Mouse (Mus musculus): ENCODE measurements at regions not wholly inside any gene's neighbourhood (a gene's known extent, or its start where the extent isn't known, plus 50 kb on each side); places are given as distances from the start of the nearest gene placed in this dataset.

GRCm38 (mm10) chr1:186572651-186573050 is 133.1 kb downstream of the Tgfb2 start:
- Histone ChIP-seq H3K9me3 (ENCODE audit: control insufficient read depth, low read length) (no peaks in the 10 kb centered on the region), H3K4me2 (replicated peaks; ENCODE audit: low read depth, low read length) (no peak overlapping the region), H3K4me1 (ENCODE audit: control insufficient read depth, insufficient read depth, low read length) (no peaks in the 10 kb centered on the region), H3K27me3 (ENCODE audit: control insufficient read depth, insufficient read depth, low read length) (no peaks in the 10 kb centered on the region), H3K36me3 (ENCODE audit: control insufficient read depth, insufficient read depth, low read length) (no peaks in the 10 kb centered on the region), H3K9ac (ENCODE audit: low read depth, low read length) (no peak overlapping the region), H3K4me3 (ENCODE audit: low read length) (no peak overlapping the region), H3K27ac (ENCODE audit: low read depth, low read length) (no peak overlapping the region)
- no peak for ATAC-seq (ENCODE audit: low FRiP score, low TSS enrichment)
- WGBS, result 89% methylated on average over 8 of the region's 8 CpGs

GRCm38 (mm10) chr1:186572092-186572491 is 133.7 kb downstream of the Tgfb2 start:
- 70% methylated on average over 4 of the region's 4 CpGs for WGBS
- no peaks in the 10 kb centered on the region for H3K4me1 ChIP-seq (ENCODE audit: control insufficient read depth, insufficient read depth, low read length)
- no peaks in the 10 kb centered on the region for H3K9me3 ChIP-seq (ENCODE audit: control insufficient read depth, low read length)
- no peaks in the 10 kb centered on the region for H3K36me3 ChIP-seq (ENCODE audit: control insufficient read depth, insufficient read depth, low read length)
- ATAC-seq (ENCODE audit: low FRiP score, low TSS enrichment), result no peak
- H3K4me2 ChIP-seq (replicated peaks; ENCODE audit: low read depth, low read length), result no peak overlapping the region
- no peak overlapping the region for H3K4me3 ChIP-seq (ENCODE audit: low read length)
- H3K27me3 ChIP-seq (ENCODE audit: control insufficient read depth, insufficient read depth, low read length), result no peaks in the 10 kb centered on the region
- no peak overlapping the region for H3K9ac ChIP-seq (ENCODE audit: low read depth, low read length)
- H3K27ac ChIP-seq (ENCODE audit: low read depth, low read length), result no peak overlapping the region

DNA sequence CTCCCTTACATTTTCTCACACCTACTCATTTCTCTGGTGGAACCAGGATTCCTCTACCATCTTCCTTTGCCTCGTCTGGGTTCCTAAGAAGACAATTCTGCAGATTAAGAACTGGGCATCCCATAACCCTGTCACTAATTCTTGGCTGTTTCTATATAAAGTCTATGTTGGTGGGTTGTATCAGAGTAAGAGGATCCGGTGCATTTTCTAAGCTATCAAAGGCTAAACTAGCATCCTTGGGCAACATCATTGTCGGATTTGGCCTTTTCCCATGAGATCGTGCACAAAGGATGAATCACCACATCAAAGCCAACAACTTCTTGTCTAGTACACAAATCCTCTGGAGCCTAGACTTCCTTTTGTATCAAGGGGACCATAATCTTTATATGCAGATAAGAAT is 137.3 kb downstream of the Tgfb2 start:
- H3K4me1 ChIP-seq (ENCODE audit: control insufficient read depth, insufficient read depth, low read length), result no peaks in the 10 kb centered on the region
- H3K4me2 ChIP-seq (replicated peaks; ENCODE audit: low read depth, low read length), result no peak overlapping the region
- H3K27ac ChIP-seq (ENCODE audit: low read depth, low read length), result no peak overlapping the region
- WGBS, result 88% methylated on average over 4 of the region's 4 CpGs
- H3K27me3 ChIP-seq (ENCODE audit: control insufficient read depth, insufficient read depth, low read length), result no peaks in the 10 kb centered on the region
- ATAC-seq (ENCODE audit: low FRiP score, low TSS enrichment), result no peak
- no peaks in the 10 kb centered on the region for H3K9me3 ChIP-seq (ENCODE audit: control insufficient read depth, low read length)
- no peak overlapping the region for H3K9ac ChIP-seq (ENCODE audit: low read depth, low read length)
- H3K4me3 ChIP-seq (ENCODE audit: low read length), result no peak overlapping the region
- no peaks in the 10 kb centered on the region for H3K36me3 ChIP-seq (ENCODE audit: control insufficient read depth, insufficient read depth, low read length)

DNA sequence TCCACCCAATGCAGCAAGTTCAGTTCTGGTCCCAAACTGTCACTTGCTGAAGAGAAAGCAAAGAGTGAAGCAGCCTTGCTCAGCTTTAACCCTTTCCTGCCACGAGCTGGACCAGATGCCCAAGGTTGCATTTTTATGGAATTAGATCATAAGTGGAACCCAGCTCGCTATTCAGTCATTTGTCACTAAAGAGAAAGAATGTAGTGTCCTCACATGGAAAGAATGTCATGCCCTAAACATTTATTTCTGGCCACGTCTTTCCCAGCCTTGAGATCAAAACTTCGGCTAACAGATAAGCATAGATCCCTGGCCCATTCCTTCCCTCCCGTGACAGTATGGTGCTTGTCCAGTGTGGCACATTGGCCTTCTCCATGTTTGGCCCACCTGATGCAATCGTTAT is 137.7 kb downstream of the Tgfb2 start:
- H3K27ac ChIP-seq (ENCODE audit: low read depth, low read length), result no peak overlapping the region
- no peaks in the 10 kb centered on the region for H3K9me3 ChIP-seq (ENCODE audit: control insufficient read depth, low read length)
- no peaks in the 10 kb centered on the region for H3K27me3 ChIP-seq (ENCODE audit: control insufficient read depth, insufficient read depth, low read length)
- no peak for ATAC-seq (ENCODE audit: low FRiP score, low TSS enrichment)
- no peaks in the 10 kb centered on the region for H3K4me1 ChIP-seq (ENCODE audit: control insufficient read depth, insufficient read depth, low read length)
- no peak overlapping the region for H3K9ac ChIP-seq (ENCODE audit: low read depth, low read length)
- H3K36me3 ChIP-seq (ENCODE audit: control insufficient read depth, insufficient read depth, low read length), result no peaks in the 10 kb centered on the region
- H3K4me3 ChIP-seq (ENCODE audit: low read length), result no peak overlapping the region
- H3K4me2 ChIP-seq (replicated peaks; ENCODE audit: low read depth, low read length), result no peak overlapping the region
- 72% methylated on average over 6 of the region's 6 CpGs for WGBS

DNA sequence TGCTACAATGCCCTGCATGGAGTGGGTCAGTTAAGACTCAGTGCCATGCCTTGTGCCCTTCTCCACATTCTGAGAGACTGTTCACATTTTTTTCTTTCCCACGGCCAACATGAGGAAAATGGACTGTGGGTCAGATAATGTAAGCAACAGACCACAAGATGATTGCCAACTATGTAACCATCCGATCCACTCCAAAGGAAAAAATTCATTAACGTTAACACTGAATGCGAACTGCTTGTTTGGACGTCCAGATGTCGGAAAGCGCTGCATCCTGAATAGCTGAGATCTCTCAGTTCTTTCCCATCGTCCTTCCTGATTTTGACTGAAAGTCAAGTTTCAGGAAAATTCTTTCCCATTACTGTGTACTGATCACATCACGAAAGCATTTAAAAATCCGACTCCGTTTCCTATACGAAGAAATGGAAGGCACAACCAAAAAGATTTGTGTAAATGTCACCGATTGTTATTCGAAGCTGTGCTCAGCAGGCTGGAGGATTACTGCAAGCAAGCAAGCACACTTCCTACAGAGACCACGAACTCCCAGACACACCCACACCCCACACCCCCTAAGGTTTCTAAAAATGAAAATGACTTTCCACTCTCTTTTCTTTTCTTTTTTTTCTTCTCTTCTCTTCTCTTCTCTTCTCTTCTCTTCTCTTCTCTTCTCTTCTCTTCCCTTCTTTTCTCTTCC is 138.5 kb downstream of the Tgfb2 start:
- no peak overlapping the region; the same call in 1 of the 2 replicates for H3K4me2 ChIP-seq (replicated peaks; ENCODE audit: low read depth, low read length)
- no peaks in the 10 kb centered on the region for H3K27me3 ChIP-seq (ENCODE audit: control insufficient read depth, insufficient read depth, low read length)
- no peak overlapping the region for H3K9ac ChIP-seq (ENCODE audit: low read depth, low read length)
- H3K4me3 ChIP-seq (ENCODE audit: low read length), result no peak overlapping the region
- no peaks in the 10 kb centered on the region for H3K4me1 ChIP-seq (ENCODE audit: control insufficient read depth, insufficient read depth, low read length)
- no peaks in the 10 kb centered on the region for H3K36me3 ChIP-seq (ENCODE audit: control insufficient read depth, insufficient read depth, low read length)
- no peaks in the 10 kb centered on the region for H3K9me3 ChIP-seq (ENCODE audit: control insufficient read depth, low read length)
- ATAC-seq (ENCODE audit: low FRiP score, low TSS enrichment), result no peak
- H3K27ac ChIP-seq (ENCODE audit: low read depth, low read length), result no peak overlapping the region
- WGBS, result 31% methylated on average over 15 of the region's 15 CpGs

- no peak for ATAC-seq (ENCODE audit: low FRiP score, low TSS enrichment)
- Histone ChIP-seq H3K9me3 (ENCODE audit: control insufficient read depth, low read length) (no peaks in the 10 kb centered on the region), H3K4me3 (ENCODE audit: low read length) (no peak overlapping the region), H3K4me1 (ENCODE audit: control insufficient read depth, insufficient read depth, low read length) (no peaks in the 10 kb centered on the region), H3K27me3 (ENCODE audit: control insufficient read depth, insufficient read depth, low read length) (no peaks in the 10 kb centered on the region), H3K36me3 (ENCODE audit: control insufficient read depth, insufficient read depth, low read length) (no peaks in the 10 kb centered on the region), H3K27ac (ENCODE audit: low read depth, low read length) (no peak overlapping the region), H3K9ac (ENCODE audit: low read depth, low read length) (no peak overlapping the region), H3K4me2 (replicated peaks; ENCODE audit: low read depth, low read length) (no peak overlapping the region)
- 89% methylated on average over 3 of the region's 3 CpGs for WGBS
Observed at GRCm38 (mm10) chr1:186562027-186562426, 143.8 kb downstream of the Tgfb2 start.

- no peak overlapping the region for H3K4me2 ChIP-seq (replicated peaks; ENCODE audit: low read depth, low read length)
- no peak overlapping the region for H3K9ac ChIP-seq (ENCODE audit: low read depth, low read length)
- WGBS, result 61% methylated on average over 6 of the region's 6 CpGs
- no peak for ATAC-seq (ENCODE audit: low FRiP score, low TSS enrichment)
- H3K4me1 ChIP-seq (ENCODE audit: control insufficient read depth, insufficient read depth, low read length), result no peaks in the 10 kb centered on the region
- no peaks in the 10 kb centered on the region for H3K27me3 ChIP-seq (ENCODE audit: control insufficient read depth, insufficient read depth, low read length)
- H3K9me3 ChIP-seq (ENCODE audit: control insufficient read depth, low read length), result no peaks in the 10 kb centered on the region
- H3K4me3 ChIP-seq (ENCODE audit: low read length), result no peak overlapping the region
- no peak overlapping the region for H3K27ac ChIP-seq (ENCODE audit: low read depth, low read length)
- no peaks in the 10 kb centered on the region for H3K36me3 ChIP-seq (ENCODE audit: control insufficient read depth, insufficient read depth, low read length)
Observed at GRCm38 (mm10) chr1:186555441-186555975, 150.3 kb downstream of the Tgfb2 start.

DNA sequence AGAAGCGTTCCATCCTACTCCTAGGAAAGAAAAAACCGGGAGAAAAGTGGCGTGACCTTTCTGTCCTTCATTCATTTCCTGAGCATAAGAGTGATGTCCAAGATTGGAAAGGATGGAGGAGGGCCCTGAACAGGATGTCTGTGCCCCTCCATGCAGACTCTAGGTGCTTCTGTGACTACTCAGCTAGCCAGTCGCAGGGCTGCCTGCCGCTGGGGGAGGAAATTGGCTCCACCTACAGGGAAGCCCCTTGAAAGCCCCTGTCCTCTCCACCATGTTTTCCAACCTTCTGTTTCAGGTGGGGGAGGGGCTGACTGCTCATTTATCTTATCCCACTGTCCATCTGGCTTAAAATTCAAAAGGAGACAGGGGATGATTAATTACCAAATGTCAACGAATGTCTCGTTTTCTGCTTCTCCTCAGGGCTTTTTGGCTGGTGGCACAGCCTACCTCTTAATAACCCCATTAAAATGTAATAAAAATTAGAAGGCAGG is 151.2 kb downstream of the Tgfb2 start:
- Histone ChIP-seq H3K4me3 (ENCODE audit: low read length) (no peak overlapping the region), H3K36me3 (ENCODE audit: control insufficient read depth, insufficient read depth, low read length) (no peaks in the 10 kb centered on the region), H3K9me3 (ENCODE audit: control insufficient read depth, low read length) (no peaks in the 10 kb centered on the region), H3K4me1 (ENCODE audit: control insufficient read depth, insufficient read depth, low read length) (no peaks in the 10 kb centered on the region), H3K27me3 (ENCODE audit: control insufficient read depth, insufficient read depth, low read length) (no peaks in the 10 kb centered on the region), H3K4me2 (replicated peaks; ENCODE audit: low read depth, low read length) (no peak overlapping the region), H3K9ac (ENCODE audit: low read depth, low read length) (no peak overlapping the region), H3K27ac (ENCODE audit: low read depth, low read length) (no peak overlapping the region)
- ATAC-seq (ENCODE audit: low FRiP score, low TSS enrichment), result no peak
- 66% methylated on average over 7 of the region's 7 CpGs for WGBS

DNA sequence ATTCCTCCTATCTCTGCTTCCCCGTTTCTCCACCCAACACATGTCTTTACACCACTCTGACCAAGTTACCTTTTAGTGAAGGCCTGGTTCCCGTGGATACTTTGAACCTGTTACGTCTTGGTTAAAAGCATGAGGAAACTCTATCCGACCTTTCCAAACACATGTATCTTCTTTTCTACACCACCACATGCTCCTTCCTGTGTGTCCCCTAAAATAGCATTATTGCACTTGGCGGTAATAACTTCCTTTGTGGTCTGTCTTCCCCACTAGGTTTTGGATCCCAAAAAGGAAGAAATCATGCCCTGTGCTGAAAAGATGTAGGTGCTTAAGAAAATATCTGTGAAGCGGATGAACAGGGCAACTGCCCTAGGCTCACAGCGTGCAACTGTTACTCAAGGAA is 153.1 kb downstream of the Tgfb2 start:
- Histone ChIP-seq H3K9ac (ENCODE audit: low read depth, low read length) (no peak overlapping the region), H3K4me2 (replicated peaks; ENCODE audit: low read depth, low read length) (no peak overlapping the region), H3K27ac (ENCODE audit: low read depth, low read length) (no peak overlapping the region), H3K36me3 (ENCODE audit: control insufficient read depth, insufficient read depth, low read length) (no peaks in the 10 kb centered on the region), H3K27me3 (ENCODE audit: control insufficient read depth, insufficient read depth, low read length) (no peaks in the 10 kb centered on the region), H3K9me3 (ENCODE audit: control insufficient read depth, low read length) (no peaks in the 10 kb centered on the region), H3K4me1 (ENCODE audit: control insufficient read depth, insufficient read depth, low read length) (no peaks in the 10 kb centered on the region), H3K4me3 (ENCODE audit: low read length) (no peak overlapping the region)
- 88% methylated on average over 7 of the region's 7 CpGs for WGBS
- no peak for ATAC-seq (ENCODE audit: low FRiP score, low TSS enrichment)

Data from kidney, embryonic 14.5 days (tissue).